Mouse (Mus musculus): ENCODE measurements around the gene Hist1h3g. TPM values are rescaled to one million over a fixed set of nuclear protein-coding genes. Genes with fewer than 3 reads are reported as not detected.
A peak's percentile ranks its signal among the peaks of the same experiment; 100 is the strongest.

The Hist1h3g gene
- total and polyA plus RNA-seq, 3 experiments, result 5.2 to 441 TPM; not detected in 1

- Histone ChIP-seq H3K36me3 (ENCODE audit: control insufficient read depth in 1 of 2, insufficient read depth in 2 of 2, low read length in 2 of 2) (peaks cover 0 to 23% of the 10 kb centered on the region in 2 experiments; a peak in 2 of 4 replicates), H3K9me3 (replicated peaks; ENCODE audit: insufficient read depth, low read length) (no peaks in the 10 kb centered on the region), H3K27ac (ENCODE audit: control insufficient read depth, low read depth, low read length) (peak within 1 kb of the TSS; percentile 99), H3K27me3 (ENCODE audit: control insufficient read depth in 1 of 2, insufficient read depth in 2 of 2, low read length in 2 of 2) (no peaks in the 10 kb centered on the region), H3K4me3 (ENCODE audit: control insufficient read depth in 1 of 2, insufficient read depth in 1 of 2, low read depth in 2 of 2, low read length in 2 of 2) (peak within 1 kb of the TSS; percentile 47 to 56), H3K79me2 (ENCODE audit: control insufficient read depth, insufficient read depth, low read length, poor library complexity) (no peaks in the 10 kb centered on the region), H3K9ac (ENCODE audit: control insufficient read depth, low read depth, low read length, poor library complexity, severe bottlenecking) (peak within 1 kb of the TSS; percentile 87), H3K4me1 (ENCODE audit: control insufficient read depth in 1 of 2, insufficient read depth in 2 of 2, low read length in 2 of 2) (peaks cover 2 to 6% of the 10 kb centered on the region in 2 experiments; a peak in 3 of 4 replicates)
- no peak for TF ChIP-seq RAD21 (IDR thresholded peaks at IDR 0.05; ENCODE audit: low read depth, low read length)
- no peak for TF ChIP-seq NELFE (IDR thresholded peaks at IDR 0.05; ENCODE audit: low read depth, low read length)
- no peak for TF ChIP-seq MEF2A (IDR thresholded peaks at IDR 0.05; ENCODE audit: extremely low read depth, insufficient replicate concordance, low read depth, low read length, poor library complexity, severe bottlenecking)
- TF ChIP-seq SMC3 (IDR thresholded peaks at IDR 0.05; ENCODE audit: low read depth, low read length), result no peak
- TF ChIP-seq RCOR1 (IDR thresholded peaks at IDR 0.05; ENCODE audit: low read depth, low read length), result no peak
- TF ChIP-seq MAX (IDR thresholded peaks at IDR 0.05; ENCODE audit: low read length), result no peak
- no peak for TF ChIP-seq JUND (IDR thresholded peaks at IDR 0.05; ENCODE audit: low read depth, low read length)
- no peak for TF ChIP-seq USF2 (IDR thresholded peaks at IDR 0.05; ENCODE audit: borderline replicate concordance in 1 of 2, insufficient read depth in 1 of 2, low read depth in 1 of 2, low read length in 2 of 2)
- TF ChIP-seq ZNF384 (IDR thresholded peaks at IDR 0.05; ENCODE audit: low read depth, low read length), result no peak
- TF ChIP-seq BHLHE40 (IDR thresholded peaks at IDR 0.05; ENCODE audit: borderline replicate concordance, low read depth, low read length), result no peak
- no peak for TF ChIP-seq CHD2 (IDR thresholded peaks at IDR 0.05; ENCODE audit: low read length)
- no peak for TF ChIP-seq USF1 (IDR thresholded peaks at IDR 0.05; ENCODE audit: low read depth, low read length)
- TF ChIP-seq ZMIZ1 (IDR thresholded peaks at IDR 0.05; ENCODE audit: low read depth, low read length), result no peak
- no peak for TF ChIP-seq GATA1 (IDR thresholded peaks at IDR 0.05; ENCODE audit: low read depth, low read length)
- TF ChIP-seq MYB (IDR thresholded peaks at IDR 0.05; ENCODE audit: low read depth, low read length), result no peak
- no peak for TF ChIP-seq MXI1 (IDR thresholded peaks at IDR 0.05; ENCODE audit: low read depth, low read length)
- TF ChIP-seq MAFK (IDR thresholded peaks at IDR 0.05; ENCODE audit: borderline replicate concordance, low read depth, low read length), result no peak
- no peak for TF ChIP-seq POLR2AphosphoS2 (IDR thresholded peaks at IDR 0.05; ENCODE audit: low read length)
- TF ChIP-seq TBP (IDR thresholded peaks at IDR 0.05; ENCODE audit: low read depth, low read length), result peak; percentile 99
- no peak for TF ChIP-seq HCFC1 (IDR thresholded peaks at IDR 0.05; ENCODE audit: low read depth, low read length)
- no peak for TF ChIP-seq CTCF (IDR thresholded peaks at IDR 0.05 in 2 of 3, conservative IDR thresholded peaks at IDR 0.05 in 1 of 3; ENCODE audit: control insufficient read depth in 1 of 3, insufficient read depth in 1 of 3, low read depth in 2 of 3, low read length in 3 of 3, poor library complexity in 1 of 3, severe bottlenecking in 1 of 3)
- peak; percentile 99; the same call in 1 of the 2 replicates for TF ChIP-seq POLR2AphosphoS5 (IDR thresholded peaks at IDR 0.05; ENCODE audit: borderline replicate concordance, low read depth, low read length)
- TF ChIP-seq GABPA (IDR thresholded peaks at IDR 0.05; ENCODE audit: low read depth, low read length), result no peak
- TF ChIP-seq UBTF (IDR thresholded peaks at IDR 0.05; ENCODE audit: borderline replicate concordance, insufficient read depth, low read depth, low read length), result peak; percentile 95; the same call in 1 of the 2 replicates
- peak; percentile 97 to 99 for TF ChIP-seq POLR2A (IDR thresholded peaks at IDR 0.05; ENCODE audit: control insufficient read depth in 1 of 2, insufficient read depth in 1 of 2, low read depth in 1 of 2, low read length in 2 of 2, poor library complexity in 1 of 2)
- TF ChIP-seq TCF12 (IDR thresholded peaks at IDR 0.05; ENCODE audit: low read depth, low read length), result no peak
- no peak for TF ChIP-seq SIN3A (IDR thresholded peaks at IDR 0.05; ENCODE audit: low read length)
- no peak for TF ChIP-seq E2F4 (IDR thresholded peaks at IDR 0.05; ENCODE audit: borderline replicate concordance, low read depth, low read length)
- TF ChIP-seq MYC (IDR thresholded peaks at IDR 0.05; ENCODE audit: low read depth, low read length), result no peak
- TF ChIP-seq NRF1 (IDR thresholded peaks at IDR 0.05; ENCODE audit: insufficient read depth, low read depth, low read length, poor library complexity, severe bottlenecking), result no peak
- TF ChIP-seq ELF1 (IDR thresholded peaks at IDR 0.05; ENCODE audit: low read depth, low read length), result no peak
- no peak for TF ChIP-seq TAL1 (IDR thresholded peaks at IDR 0.05; ENCODE audit: low read length)
- TF ChIP-seq ETS1 (IDR thresholded peaks at IDR 0.05; ENCODE audit: low read depth, low read length), result no peak
- peak; percentile 96 for DNase-seq (ENCODE audit: low read depth, low spot score)
These were observed 9.0 kb downstream of the Hist1h3g start, which contains the start of gene Hist1h3f for GRCm38 (mm10) chr13:23543965-23544786. Gene Hist1h3f (plus strand): TSS chr13:23544052.

Data from MEL (cell line).